Mouse (Mus musculus) lung, postnatal 0 days (tissue): ENCODE data around the gene Stxbp4.

ENCODE experiments used
- CTCF ChIP-seq: IDR thresholded peaks from 2 replicates; pipeline ENCODE4 v1.5.1; 2016; ENCODE audit warnings: antibody characterized with exemption, mild to moderate bottlenecking
- EP300 ChIP-seq: IDR thresholded peaks from 2 replicates; pipeline ENCODE4 v1.6.1; 2016; ENCODE audit warnings: antibody characterized with exemption, mild to moderate bottlenecking, control low read depth

DNA sequence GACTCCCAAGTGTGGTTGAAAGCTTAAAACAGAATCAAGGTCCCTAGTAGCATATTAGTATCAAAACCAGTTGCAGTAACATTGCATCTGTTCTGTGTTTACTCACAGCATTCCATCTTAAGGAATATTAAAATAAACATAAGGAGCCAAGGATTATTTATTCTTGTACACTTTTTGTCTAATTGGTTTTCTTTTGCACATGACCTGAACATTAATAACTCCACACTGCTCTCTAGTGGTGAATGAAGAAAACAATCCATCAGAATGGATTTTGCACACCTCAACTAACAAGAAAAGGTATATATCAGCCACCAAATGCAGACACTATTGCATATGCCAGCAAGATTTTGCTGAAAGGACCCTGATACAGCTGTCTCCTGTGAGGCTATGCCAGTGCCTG lies 21.5 kb downstream of the Stxbp4 start:
- peak; percentile 69 for TF ChIP-seq CTCF
- TF ChIP-seq EP300 = no peak
